Mouse (Mus musculus) c-Kit-positive CD71-negative TER-119-negative erythroid progenitor cells, embryonic 14.5 days (primary cell): ENCODE measurements at regions not wholly inside any gene's neighbourhood (a gene's known extent, or its start where the extent isn't known, plus 50 kb on each side); places are given as distances from the start of the nearest gene placed in this dataset.
A peak's percentile ranks its signal among the peaks of the same experiment; 100 is the strongest.
"Not testable (repeated sequence)": the region's sequence is repeated elsewhere in the genome, so short reads cannot be mapped to it uniquely, and the experiment has no call there.

Source experiments
- DNase-seq: peaks from one replicate; pipeline ENCODE4 v3.0.0-alpha.2; 2013; ENCODE audit warnings: low read depth

GRCm38 (mm10) chr11:8773862-8774261 lies 109.5 kb upstream of the Tns3 start:
- DNase-seq: no peak

- no peak for DNase-seq
These were observed 108.9 kb upstream of the Tns3 start for GRCm38 (mm10) chr11:8773260-8773659.

GRCm38 (mm10) chr11:8772541-8772940 lies 108.2 kb upstream of the Tns3 start:
- no peak for DNase-seq

- not testable (repeated sequence) for DNase-seq
These were observed 104.4 kb upstream of the Tns3 start for GRCm38 (mm10) chr11:8768706-8769105.

- DNase-seq: no peak
These were observed 101.2 kb upstream of the Tns3 start for GRCm38 (mm10) chr11:8765541-8765885.

GRCm38 (mm10) chr11:8764861-8765540 lies 100.7 kb upstream of the Tns3 start:
- no peak for DNase-seq

GRCm38 (mm10) chr11:8763448-8763847 lies 99.1 kb upstream of the Tns3 start:
- DNase-seq: no peak

- DNase-seq: no peak
These were observed 97.8 kb upstream of the Tns3 start for GRCm38 (mm10) chr11:8762133-8762532.

GRCm38 (mm10) chr11:8761626-8762025 lies 97.3 kb upstream of the Tns3 start:
- DNase-seq: no peak

- peak; percentile 30 for DNase-seq
These were observed 95.5 kb upstream of the Tns3 start for GRCm38 (mm10) chr11:8759858-8760257.

GRCm38 (mm10) chr11:8754508-8754907 lies 90.2 kb upstream of the Tns3 start:
- not testable (repeated sequence) for DNase-seq

GRCm38 (mm10) chr11:8735784-8736183 lies 71.4 kb upstream of the Tns3 start:
- DNase-seq: not testable (repeated sequence)

GRCm38 (mm10) chr11:8727007-8727406 lies 62.7 kb upstream of the Tns3 start:
- DNase-seq: no peak

- no peak for DNase-seq
These were observed 61.2 kb upstream of the Tns3 start for GRCm38 (mm10) chr11:8725505-8725904.

GRCm38 (mm10) chr11:8723102-8723640 lies 58.8 kb upstream of the Tns3 start:
- DNase-seq: no peak

- DNase-seq: no peak
These were observed 55.1 kb upstream of the Tns3 start for GRCm38 (mm10) chr11:8719211-8719966.

- no peak for DNase-seq
These were observed 53.4 kb upstream of the Tns3 start for GRCm38 (mm10) chr11:8717774-8718173.

GRCm38 (mm10) chr11:8716858-8717257 lies 52.5 kb upstream of the Tns3 start:
- DNase-seq: no peak

GRCm38 (mm10) chr11:8715775-8716174 lies 51.4 kb upstream of the Tns3 start:
- DNase-seq: no peak
